Mouse (Mus musculus) heart, embryonic 14.5 days (tissue): ENCODE measurements around the gene Strap. TPM values are rescaled to one million over a fixed set of nuclear protein-coding genes. Genes with fewer than 3 reads are reported as not detected.
A peak's percentile ranks its signal among the peaks of the same experiment; 100 is the strongest.

ENCODE experiments used
- ATAC-seq: fragments of 200-750 bp; cut with Nextera tagmentation; 2 replicates; pipeline ENCODE4 v1.8.0; 2017; ENCODE audit warnings: low read depth, moderate TSS enrichment; ENCODE audit not compliant: insufficient number of reproducible peaks, insufficient read depth, low FRiP score
- H3K27ac ChIP-seq, 2 experiments: fragments of 200-500 bp in 1 of 2; fragments of 300-500 bp in 1 of 2; sonication (generic) in 1 of 2; replicated peaks in 1 of 2; 2 replicates each; pipeline ENCODE4 v1.5.1; 2012 to 2014; ENCODE audit warnings: low read depth in 2 of 2, low read length in 2 of 2, control low read depth in 1 of 2, mild to moderate bottlenecking in 1 of 2, mixed read lengths in 1 of 2; ENCODE audit not compliant: control insufficient read depth in 1 of 2, insufficient read depth in 1 of 2
- H3K27me3 ChIP-seq: fragments of 300-500 bp; sonication (generic); 2 replicates; pipeline ENCODE4 v1.6.1; 2014; ENCODE audit warnings: mild to moderate bottlenecking, low read length, control low read depth; ENCODE audit not compliant: control insufficient read depth, insufficient read depth
- H3K36me3 ChIP-seq: fragments of 300-500 bp; sonication (generic); 2 replicates; pipeline ENCODE4 v1.6.1; 2014; ENCODE audit warnings: mild to moderate bottlenecking, control low read depth, low read length, mixed read lengths; ENCODE audit not compliant: control insufficient read depth, insufficient read depth
- H3K4me1 ChIP-seq, 2 experiments: fragments of 200-500 bp in 1 of 2; fragments of 300-500 bp in 1 of 2; sonication (generic) in 1 of 2; 2 replicates each; pipeline ENCODE4 v1.6.1; 2012 to 2014; ENCODE audit warnings: low read length in 2 of 2, control low read depth in 1 of 2, mixed read lengths in 1 of 2; ENCODE audit not compliant: control insufficient read depth in 2 of 2, insufficient read depth in 2 of 2
- H3K4me2 ChIP-seq: fragments of 300-500 bp; sonication (generic); 2 replicates; pipeline ENCODE4 v1.6.1; 2014; ENCODE audit warnings: mild to moderate bottlenecking, low read length
- H3K4me3 ChIP-seq, 2 experiments: fragments of 200-500 bp in 1 of 2; fragments of 300-500 bp in 1 of 2; sonication (generic) in 1 of 2; 2 replicates each; pipeline ENCODE4 v1.5.1; 2012 to 2014; ENCODE audit warnings: low read length in 2 of 2, mild to moderate bottlenecking in 2 of 2, control low read depth in 1 of 2, low read depth in 1 of 2, moderate library complexity in 1 of 2; ENCODE audit not compliant: control insufficient read depth in 1 of 2, insufficient read depth in 1 of 2
- H3K9ac ChIP-seq: fragments of 300-500 bp; sonication (generic); 2 replicates; pipeline ENCODE4 v1.6.1; 2014; ENCODE audit warnings: mild to moderate bottlenecking, low read length
- H3K9me3 ChIP-seq: fragments of 300-500 bp; sonication (generic); 2 replicates; pipeline ENCODE4 v1.6.1; 2016; ENCODE audit warnings: low read length, control low read depth; ENCODE audit not compliant: control insufficient read depth
- WGBS: fragments of 180-500 bp; shearing (Covaris S2); extraction: QIAGEN DNeasy Blood & Tissue Kit; methylation state at CpG from one replicate; pipeline ENCODE4 v1.1.7; 2014; 5-methylcytosine and 5-hydroxymethylcytosine counted together
- polyA plus RNA-seq: library from polyadenylated mRNA; unstranded; fragments of >200 nt; fragmentation: Nextera tagmentation; extraction: Ambion mirVana; gene quantifications from 2 replicates; pipeline ENCODE4 v1.2.1, GENCODE M21; 2014

Strap gene
- polyA plus RNA-seq, 1 experiment from 2014 or later, result 123 TPM

DNA sequence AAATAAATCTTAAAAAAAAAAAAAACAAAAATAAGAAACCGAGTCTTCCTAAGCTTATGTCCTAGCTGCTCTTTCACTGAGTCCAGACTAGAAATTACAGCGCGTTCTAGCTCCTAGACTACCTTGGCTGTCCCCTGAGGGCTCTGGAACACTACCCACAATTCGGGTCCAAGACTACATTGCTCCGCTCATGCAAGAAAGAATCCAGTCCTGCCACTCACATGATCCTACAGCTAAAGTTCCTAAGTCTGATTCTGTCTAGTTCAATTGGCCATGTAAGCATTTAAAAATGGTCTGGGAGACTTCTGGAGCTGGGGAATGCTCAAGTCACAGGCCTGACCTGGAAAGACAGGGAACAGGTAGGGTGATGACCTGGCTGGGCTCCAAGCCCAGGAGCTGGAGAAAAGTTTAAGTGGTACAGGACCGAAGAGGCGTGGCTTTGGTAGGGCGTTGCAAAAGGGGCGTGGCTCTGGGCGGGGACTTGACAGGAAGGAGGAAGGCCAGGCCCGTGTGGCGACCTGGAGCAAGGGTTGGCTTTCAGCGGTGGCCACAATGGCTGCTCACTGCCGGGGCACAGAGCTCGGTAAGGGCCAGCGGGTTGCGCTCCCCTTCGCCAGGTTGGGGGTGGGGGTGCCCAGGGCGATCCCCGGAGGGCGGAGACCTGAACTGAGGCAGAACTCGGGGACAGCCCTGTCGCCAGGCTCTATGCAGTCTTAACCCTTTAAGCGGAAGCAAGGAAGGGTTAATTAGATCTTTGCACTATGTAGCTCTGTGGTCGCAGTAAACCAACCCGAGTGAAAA lies 19.4 kb downstream of the Strap start, which contains the start of gene Dera:
Gene Dera (plus strand): TSS at position 491 of the 801 bp plus-strand sequence.
- H3K9me3 ChIP-seq, result no peaks in the 10 kb centered on the region
- peak within 1 kb of the TSS; percentile 73 for H3K4me2 ChIP-seq
- H3K27me3 ChIP-seq, result no peaks in the 10 kb centered on the region
- peaks cover 35% of the 10 kb centered on the region for H3K36me3 ChIP-seq
- ATAC-seq, result peak; percentile 83
- peak within 1 kb of the TSS; percentile 31 to 64; a peak in 2 of 4 replicates for H3K27ac ChIP-seq
- peak within 1 kb of the TSS; percentile 75 to 98 for H3K4me3 ChIP-seq
- 12% methylated on average over 26 of the region's 26 CpGs for WGBS
- H3K9ac ChIP-seq, result peak within 1 kb of the TSS; percentile 82
- peaks cover 3 to 13% of the 10 kb centered on the region in 2 experiments; a peak in 3 of 4 replicates for H3K4me1 ChIP-seq

DNA sequence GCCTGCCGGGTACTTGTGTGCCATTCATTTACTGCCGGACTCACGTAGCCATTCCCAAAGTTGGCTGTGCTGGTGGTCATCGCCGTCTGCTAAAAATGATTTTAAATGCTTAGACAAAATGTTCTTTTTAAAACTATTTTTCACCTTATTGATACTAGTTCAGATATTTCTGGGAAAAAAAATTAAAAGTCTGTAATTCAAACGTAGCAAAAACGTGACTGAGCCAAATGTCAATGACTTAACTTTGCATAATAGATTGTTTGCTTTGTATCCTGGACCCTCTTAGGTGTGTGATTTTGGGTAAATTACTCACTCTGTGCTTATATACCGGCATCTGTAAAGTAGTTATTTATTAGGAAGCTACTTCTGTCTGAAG lies 20.0 kb downstream of the Strap start:
- ATAC-seq, result no peak
- peak overlapping the region; percentile 82 for H3K9ac ChIP-seq
- H3K4me3 ChIP-seq, result peak overlapping the region; percentile 75 to 98
- H3K4me1 ChIP-seq, result peaks cover 6 to 19% of the 10 kb centered on the region in 2 experiments; a peak in 3 of 4 replicates
- peaks cover 29% of the 10 kb centered on the region for H3K36me3 ChIP-seq
- 4% methylated on average over 8 of the region's 8 CpGs for WGBS
- H3K27ac ChIP-seq, result peak overlapping the region in 1 of 2 experiments; percentile 64; a peak in 2 of 4 replicates
- no peaks in the 10 kb centered on the region for H3K9me3 ChIP-seq
- H3K27me3 ChIP-seq, result no peaks in the 10 kb centered on the region
- peak overlapping the region; percentile 73 for H3K4me2 ChIP-seq

DNA sequence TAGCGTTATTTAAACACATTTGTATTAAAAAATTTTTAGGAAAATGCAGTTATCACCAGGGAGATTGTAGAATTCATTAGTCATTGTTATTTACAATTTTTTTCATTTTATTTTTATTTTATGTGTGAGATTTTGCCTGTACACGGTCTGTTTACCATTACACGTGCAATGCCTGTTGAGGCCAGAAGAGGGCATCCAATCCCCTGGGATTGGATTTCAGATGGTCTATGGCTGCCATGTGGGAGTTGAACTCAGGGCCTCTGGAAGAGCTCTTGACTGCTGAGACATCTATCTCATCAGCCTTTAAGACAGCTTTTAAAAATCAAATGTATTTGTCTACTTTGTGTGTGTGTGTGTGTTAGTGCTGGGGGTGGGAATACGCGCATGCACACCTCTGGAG lies 21.4 kb downstream of the Strap start:
- no peak for ATAC-seq
- Histone ChIP-seq H3K36me3 (peaks cover 19% of the 10 kb centered on the region), H3K9me3 (no peaks in the 10 kb centered on the region), H3K4me2 (no peak overlapping the region), H3K9ac (no peak overlapping the region), H3K4me1 (peaks cover 7 to 20% of the 10 kb centered on the region in 2 experiments; a peak in 3 of 4 replicates), H3K4me3 (no peak overlapping the region), H3K27ac (no peak overlapping the region), H3K27me3 (no peaks in the 10 kb centered on the region)
- 63% methylated on average over 5 of the region's 5 CpGs for WGBS

DNA sequence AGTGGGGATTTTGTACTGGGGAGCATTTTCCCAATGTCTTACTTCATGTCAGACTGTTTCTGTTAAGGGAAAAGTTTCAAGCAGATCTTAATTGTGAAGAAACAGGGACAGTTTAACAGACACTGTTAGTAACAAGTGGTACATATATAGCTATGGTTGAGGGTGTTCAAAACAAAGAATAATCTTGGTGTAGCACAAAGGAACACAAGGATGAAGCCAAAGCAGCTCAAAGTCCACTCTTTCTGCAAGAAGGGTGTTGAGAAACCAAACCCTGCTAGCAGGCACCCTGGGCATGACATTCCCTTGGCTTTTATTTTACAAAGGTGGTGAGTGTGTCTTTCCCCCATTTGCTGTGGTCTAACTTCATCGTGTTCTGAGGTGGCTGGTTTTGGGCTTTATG lies 23.0 kb downstream of the Strap start:
- Histone ChIP-seq H3K4me1 (peaks cover 7 to 20% of the 10 kb centered on the region in 2 experiments; a peak in 3 of 4 replicates), H3K4me3 (no peak overlapping the region), H3K27me3 (no peaks in the 10 kb centered on the region), H3K9ac (no peak overlapping the region), H3K27ac (no peak overlapping the region), H3K36me3 (0 out of 2 replicates have a peak, but pooled peaks cover 4% of the 10 kb centered on the region), H3K4me2 (no peak overlapping the region), H3K9me3 (no peaks in the 10 kb centered on the region)
- WGBS, result 93% methylated on average over 1 of the region's 1 CpGs
- ATAC-seq, result no peak

DNA sequence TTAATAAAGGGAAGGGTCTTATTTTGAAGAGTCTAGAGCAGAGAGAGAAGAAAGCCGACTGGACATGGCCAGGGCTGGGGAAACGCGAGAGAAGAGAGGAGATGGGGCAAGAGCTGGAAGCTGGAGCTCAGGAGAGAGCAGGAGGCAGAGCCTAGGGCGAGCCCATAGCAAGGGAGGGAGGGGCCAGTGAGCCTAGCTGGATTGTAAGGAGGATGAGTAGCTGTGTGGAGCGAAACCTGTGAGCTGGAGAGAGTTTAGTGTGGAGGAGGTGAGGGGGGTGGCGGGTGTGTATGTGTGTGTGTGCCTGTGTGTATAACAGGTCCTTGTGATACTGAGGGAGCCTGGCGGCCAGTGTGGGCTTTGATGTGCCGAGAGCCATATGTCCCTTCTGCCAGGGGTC lies 24.8 kb downstream of the Strap start:
- H3K36me3 ChIP-seq, result no peaks in the 10 kb centered on the region
- no peaks in the 10 kb centered on the region for H3K9me3 ChIP-seq
- 43% methylated on average over 8 of the region's 8 CpGs for WGBS
- H3K4me2 ChIP-seq, result peak overlapping the region; percentile 29; the same call in 1 of the 2 replicates
- no peaks in the 10 kb centered on the region for H3K27me3 ChIP-seq
- ATAC-seq, result no peak
- peak overlapping the region in 1 of 2 experiments; percentile 7; a peak in 1 of 4 replicates for H3K27ac ChIP-seq
- no peak overlapping the region for H3K4me3 ChIP-seq
- peaks cover 7 to 22% of the 10 kb centered on the region in 2 experiments; a peak in 3 of 4 replicates for H3K4me1 ChIP-seq
- 0 out of 2 replicates have a peak overlapping the region, but pooled peaks have one; percentile 30 for H3K9ac ChIP-seq

DNA sequence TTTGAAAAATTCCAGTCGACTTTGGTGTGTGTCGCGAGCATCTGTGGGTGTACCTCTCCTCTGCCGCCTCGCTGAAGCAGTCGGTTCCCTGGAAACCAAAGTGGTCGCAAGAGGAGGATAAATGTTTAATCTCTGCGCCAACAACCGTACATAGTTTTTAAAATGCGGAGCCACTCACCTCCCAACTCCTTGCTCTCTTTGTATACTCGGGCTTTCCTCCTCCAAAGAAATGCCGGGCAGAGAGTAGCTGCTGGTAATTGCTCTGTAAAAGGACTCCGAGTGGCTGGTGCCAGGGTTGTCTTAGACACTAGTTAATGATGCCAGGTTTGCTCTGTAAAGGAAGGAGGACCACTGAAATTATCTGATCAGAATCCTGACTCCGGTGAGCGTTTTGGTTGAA lies 26.1 kb downstream of the Strap start:
- WGBS, result 74% methylated on average over 15 of the region's 15 CpGs
- ATAC-seq, result no peak
- no peak overlapping the region for H3K4me3 ChIP-seq

DNA sequence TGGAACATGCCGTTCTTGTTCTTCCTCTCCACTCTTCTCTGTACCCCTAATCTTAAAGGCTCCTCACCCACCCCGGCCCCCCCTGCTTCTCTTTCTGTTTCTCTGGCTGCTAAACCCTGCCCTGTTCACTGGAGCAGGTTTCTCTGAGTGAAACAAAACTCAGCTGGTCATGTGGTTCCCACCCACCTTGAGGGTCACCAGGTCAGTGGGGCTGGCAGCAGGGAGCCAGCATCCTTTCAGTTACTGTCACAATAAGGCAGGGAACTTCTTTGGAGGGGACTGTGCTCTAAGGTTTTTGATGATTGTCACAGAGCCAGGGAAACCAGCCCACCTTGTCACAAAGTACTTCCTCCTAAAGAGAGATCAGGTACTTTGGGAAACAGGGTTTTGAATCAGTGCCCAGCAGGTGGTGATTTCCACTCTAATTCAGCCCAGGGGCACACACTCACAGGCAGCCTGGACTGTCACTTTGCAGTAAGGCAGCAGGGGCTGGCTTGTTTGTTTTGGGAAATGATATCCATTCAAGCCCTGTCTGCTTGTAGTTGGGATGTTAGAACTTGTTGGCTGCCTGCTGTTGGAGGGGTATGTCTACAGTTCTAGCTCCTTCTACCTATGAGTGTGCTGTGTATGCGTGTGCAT lies 29.8 kb downstream of the Strap start:
- WGBS, result 68% methylated on average over 3 of the region's 3 CpGs
- ATAC-seq, result no peak
- H3K4me3 ChIP-seq, result no peak overlapping the region

More for the DNA sequence above, 26.1 kb downstream of the Strap start:
- Histone ChIP-seq H3K9me3 (no peaks in the 10 kb centered on the region), H3K4me2 (no peak overlapping the region), H3K36me3 (no peaks in the 10 kb centered on the region), H3K9ac (no peak overlapping the region), H3K27me3 (no peaks in the 10 kb centered on the region), H3K4me1 (peaks cover 7 to 20% of the 10 kb centered on the region in 2 experiments; a peak in 3 of 4 replicates), H3K27ac (no peak overlapping the region)

More for the DNA sequence above, 29.8 kb downstream of the Strap start:
- Histone ChIP-seq H3K4me1 (peaks cover 2 to 9% of the 10 kb centered on the region in 2 experiments; a peak in 2 of 4 replicates), H3K4me2 (no peak overlapping the region), H3K9me3 (no peaks in the 10 kb centered on the region), H3K9ac (no peak overlapping the region), H3K36me3 (no peaks in the 10 kb centered on the region), H3K27me3 (no peaks in the 10 kb centered on the region), H3K27ac (no peak overlapping the region)
